Mouse (Mus musculus): ENCODE results near the gene 6330409D20Rik.

Gene 6330409D20Rik

DNA sequence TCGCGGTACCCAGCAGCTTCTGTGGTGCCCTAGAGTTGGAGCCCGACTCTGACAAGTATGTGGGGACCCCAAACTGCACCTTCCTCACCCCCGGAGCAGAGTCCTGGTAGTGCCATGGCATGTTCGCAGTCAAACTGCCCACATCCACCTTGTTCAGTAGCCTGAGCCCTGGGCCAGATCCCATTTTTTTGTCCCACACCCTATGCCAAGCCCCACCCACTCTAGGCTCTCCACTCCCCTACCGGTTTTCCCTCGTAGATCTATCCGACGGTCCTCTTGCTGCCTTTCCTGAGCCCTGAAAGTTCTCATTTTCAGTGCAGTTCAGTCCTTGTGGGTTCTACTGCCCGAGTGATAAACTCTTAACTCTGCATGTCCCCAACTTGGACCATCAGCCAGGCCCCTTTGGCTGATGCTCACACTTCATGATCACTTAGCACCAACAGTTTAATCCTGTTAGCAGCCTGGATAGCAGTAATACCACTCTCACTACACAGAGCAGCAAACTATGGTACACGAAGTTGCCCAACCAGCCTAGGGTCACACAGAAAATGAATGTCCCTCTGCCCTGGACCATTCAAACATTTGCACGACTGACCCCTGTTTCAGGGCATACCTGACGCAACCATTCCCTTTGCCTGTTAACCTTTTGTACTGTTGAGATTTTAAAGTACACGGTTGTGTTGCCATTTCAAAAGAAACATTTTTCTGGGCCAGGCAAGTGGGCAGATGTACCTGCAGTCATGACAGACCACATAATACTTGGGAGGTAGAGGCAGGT is 39.7 kb downstream of the 6330409D20Rik start:
- DNase-seq (ENCODE audit: low read depth, low spot score): no peak

DNA sequence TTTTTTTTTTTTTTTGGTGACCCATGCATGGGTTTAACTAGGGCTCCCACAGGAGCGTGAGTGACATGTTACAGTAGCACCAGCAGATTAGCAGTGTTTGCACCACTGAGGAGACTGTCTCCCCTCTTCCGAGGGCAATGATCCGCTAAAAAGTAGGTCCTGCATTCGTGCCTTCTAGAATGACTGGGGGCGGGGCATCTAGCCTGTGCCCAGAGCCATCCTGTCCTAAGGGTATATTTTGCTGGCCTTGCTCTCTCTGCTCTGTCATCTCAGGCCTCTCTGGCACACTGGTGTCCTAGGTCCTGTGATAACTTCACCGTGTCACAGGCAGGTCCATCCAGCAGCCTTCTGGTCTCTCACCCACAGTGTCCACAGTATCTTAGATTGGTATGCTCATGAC is 41.1 kb downstream of the 6330409D20Rik start:
- DNase-seq (ENCODE audit: low read depth, low spot score): no peak

DNA sequence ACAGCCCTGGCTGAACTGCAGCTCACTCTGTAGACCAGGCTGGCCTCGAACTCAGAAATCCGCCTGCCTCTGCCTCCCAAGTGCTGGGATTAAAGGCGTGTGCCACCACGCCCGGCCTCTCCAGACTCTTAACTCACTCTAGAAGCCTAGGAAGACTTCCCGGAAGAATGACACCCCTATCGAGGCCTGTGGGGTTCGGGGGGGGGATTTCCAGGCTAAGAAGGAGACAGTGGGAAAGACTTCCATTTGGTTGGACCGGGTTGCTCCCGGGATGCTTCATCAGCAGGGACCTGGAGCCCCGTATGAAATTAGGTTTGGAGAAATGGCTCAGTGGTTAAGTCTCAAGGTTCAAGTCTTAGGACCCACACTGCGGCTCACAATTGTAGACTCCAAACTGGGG is 46.1 kb downstream of the 6330409D20Rik start:
- DNase-seq (ENCODE audit: low read depth, low spot score): no peak

DNA sequence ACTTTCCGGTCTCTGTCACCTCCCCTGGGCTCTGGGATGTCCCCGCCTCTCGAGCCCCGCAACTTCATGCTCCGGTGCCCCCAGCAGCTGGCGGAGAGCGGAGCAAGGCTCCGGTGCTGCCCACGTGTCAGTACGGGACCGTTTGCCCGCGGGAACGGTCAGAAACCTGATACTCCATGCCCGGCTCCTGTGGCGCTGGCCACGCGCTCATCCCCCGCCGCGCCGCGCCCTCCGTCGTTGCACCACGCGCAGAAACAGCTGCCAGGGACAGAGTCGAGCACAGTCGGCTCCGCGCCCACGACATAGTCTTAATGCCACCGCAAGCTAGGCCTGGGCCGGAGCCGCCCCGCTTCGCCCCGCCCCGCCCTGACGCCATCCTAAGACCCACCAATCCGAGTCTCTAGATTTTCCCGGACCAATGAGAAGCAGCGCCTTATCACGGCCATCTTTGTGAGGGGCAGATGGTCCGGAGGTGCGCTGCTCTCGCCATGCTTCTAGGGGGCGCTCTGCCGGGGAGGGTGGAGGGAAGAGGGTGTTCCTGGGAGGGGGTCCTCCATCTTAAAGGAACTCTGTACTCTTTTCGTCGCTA is 46.9 kb downstream of the 6330409D20Rik start:
- peak; percentile 98 for DNase-seq (ENCODE audit: low read depth, low spot score)

DNA sequence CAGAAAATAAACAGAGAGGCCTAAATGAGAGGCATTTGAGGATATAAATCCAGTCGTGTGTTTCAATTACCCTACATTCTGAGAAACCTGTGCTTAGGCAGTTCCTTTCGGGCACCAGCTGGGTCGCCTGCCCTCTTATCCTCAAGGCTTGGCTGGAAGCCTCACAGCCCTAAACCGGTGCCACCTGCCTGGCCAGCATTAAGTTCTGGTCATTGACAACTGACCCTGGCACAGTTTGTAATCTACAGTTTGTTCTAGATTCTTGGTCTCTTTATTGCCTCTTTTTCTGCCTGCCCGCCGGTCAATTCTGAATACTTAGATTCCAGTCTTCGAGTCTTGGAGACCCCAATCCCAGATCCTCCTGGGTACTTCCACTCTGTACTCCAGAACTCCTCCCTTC is 47.5 kb downstream of the 6330409D20Rik start:
- no peak for DNase-seq (ENCODE audit: low read depth, low spot score)

DNA sequence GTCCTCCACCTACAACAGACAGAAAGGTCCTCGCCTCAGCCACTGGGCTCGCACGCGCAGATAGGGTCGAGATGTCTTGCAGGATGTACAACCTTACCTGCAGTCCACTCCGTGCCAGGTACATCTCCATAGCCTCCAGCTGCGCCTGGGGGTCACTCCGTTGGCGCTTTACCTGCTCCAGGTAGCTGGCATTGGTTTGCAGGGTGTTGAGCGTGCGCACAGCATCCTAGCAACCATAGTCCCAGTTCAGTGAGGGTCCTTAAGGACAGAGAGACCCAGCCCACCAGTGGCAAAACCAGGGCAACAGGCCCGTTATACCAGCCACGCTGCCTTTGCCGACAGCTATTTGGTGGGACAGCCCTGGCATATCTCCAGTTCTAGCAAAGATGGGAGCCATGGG is 48.3 kb downstream of the 6330409D20Rik start:
- no peak for DNase-seq (ENCODE audit: low read depth, low spot score)

DNA sequence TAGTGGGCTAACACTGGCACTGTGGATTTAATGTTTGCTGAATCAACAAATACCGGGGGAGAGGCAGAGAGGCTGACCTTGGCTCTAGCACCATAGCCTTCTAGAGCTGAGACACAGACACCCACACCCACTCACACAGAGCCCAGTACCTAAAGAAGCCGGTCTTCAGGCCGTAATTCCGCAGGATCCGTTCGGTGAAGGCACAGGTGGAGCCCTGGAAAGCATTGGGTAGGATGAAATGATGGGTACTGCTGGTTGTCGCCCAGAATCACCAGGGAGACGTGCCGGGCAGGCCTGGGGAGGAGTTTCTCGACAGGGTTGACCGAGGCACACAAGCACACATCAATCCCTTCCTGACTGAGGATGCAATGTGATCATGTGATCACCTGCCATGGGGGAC is 49.8 kb downstream of the 6330409D20Rik start:
- no peak for DNase-seq (ENCODE audit: low read depth, low spot score)

DNA sequence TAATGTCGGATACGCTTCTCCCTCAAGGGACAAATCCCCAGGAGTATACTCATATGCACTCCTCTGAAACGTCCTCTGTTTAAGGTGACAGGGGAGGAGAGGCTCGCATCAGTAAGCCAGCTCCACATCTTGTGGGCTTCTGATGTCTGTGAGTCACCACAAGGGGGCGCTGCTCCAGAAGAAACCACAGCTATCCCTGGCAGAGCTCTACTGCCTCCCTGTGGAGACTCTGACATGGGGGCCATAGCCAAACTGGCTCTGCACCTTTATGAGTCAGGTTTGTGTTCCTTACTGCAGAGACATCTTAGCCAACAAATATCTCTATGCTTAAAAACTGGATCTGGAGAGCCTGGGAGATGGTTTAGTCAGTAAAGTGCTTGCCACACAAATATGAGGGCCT is 51.4 kb downstream of the 6330409D20Rik start:
- DNase-seq (ENCODE audit: low read depth, low spot score): peak; percentile 96

DNA sequence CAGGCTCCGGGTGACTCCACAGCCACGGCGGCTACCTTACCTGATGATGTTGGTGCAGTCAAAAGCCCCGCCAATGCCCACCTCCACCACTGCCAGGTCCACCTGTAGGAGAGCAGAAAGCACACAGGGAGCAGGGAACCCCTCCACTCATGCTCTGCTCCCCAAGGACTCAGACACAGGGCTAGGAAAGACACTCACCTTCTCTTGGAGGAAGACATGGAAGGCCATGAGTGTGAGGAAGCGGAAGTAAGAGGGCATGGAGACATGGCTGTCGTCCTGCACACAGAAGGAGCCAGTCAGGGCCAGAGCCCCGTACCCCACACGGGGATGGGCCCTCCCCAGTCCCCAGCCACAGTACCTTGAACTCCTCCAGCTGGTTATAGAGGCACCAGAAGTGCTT is 53.3 kb downstream of the 6330409D20Rik start:
- DNase-seq (ENCODE audit: low read depth, low spot score): no peak

DNA sequence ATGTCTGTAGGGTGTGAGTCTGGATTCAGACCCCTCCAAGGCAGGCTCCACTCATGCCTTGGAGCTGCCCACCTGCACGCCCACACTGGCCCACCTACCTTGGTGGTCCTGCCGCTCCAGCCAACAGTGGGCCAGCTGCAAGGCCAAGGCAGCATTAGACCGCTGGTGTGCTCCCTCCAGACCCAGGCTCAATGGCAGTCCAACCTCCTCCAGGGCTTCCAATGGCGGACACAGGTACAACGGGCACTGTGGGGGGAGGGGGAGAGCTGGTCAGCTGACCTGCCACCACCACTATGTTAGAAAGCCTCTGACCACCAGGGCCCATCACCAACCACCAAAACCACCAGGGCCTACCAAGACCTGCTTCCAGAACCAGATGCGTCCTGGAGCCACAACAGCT is 54.2 kb downstream of the 6330409D20Rik start:
- no peak for DNase-seq (ENCODE audit: low read depth, low spot score)

DNA sequence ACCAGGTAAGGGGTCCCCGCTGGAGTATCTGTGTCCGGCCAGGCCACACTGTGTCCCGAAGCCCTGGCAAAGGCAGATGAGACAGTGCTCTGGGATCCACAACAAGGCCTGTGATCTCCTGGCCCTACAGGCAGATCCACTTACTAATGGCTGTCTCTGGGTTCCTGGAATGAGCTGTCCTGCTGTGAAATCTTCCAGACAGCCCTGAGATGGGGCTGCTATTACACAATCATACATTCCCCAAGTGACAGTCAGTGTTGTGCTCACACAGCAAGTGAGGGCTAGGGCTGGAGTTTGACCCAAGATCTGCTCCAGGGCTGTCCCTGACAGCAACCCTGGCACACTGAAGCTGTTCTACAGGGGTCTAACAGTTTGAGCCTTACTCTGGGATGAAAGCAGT is 55.0 kb downstream of the 6330409D20Rik start:
- no peak for DNase-seq (ENCODE audit: low read depth, low spot score)

DNA sequence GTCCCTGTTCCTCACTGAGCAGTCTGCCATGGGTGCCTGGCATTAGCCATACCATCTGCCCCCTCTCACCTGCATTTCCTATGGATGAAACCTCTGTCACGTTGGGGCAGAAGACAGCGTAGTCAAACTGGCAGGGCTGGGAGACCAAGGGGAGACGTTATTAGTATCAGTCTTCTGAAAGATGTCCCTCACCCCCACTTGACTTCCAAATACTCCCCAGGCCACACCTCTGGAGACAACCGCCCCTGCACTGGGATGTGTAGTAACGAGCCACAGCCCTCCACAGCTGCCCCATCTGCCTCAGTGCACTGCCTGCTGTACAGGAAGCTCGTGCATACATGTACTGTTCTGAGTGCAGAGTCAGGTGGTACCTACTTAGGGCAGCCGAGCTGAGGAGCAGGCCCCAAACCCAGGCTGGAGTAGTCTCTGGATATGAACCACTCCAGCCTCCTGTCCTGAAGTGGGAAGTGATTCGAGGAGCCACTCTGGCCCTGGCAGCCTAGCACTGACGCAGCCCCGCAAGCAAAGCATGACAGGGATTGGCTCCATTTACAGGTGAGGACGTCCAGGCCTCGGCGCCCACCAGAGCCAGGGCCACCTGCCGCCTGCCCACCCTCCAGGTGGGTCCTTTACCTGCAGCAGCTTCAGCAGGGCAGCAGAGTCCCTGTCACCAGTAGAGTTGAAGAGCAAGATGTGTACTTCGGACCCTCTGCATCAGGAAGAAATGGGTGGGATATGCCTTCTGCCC is 56.0 kb downstream of the 6330409D20Rik start:
- no peak for DNase-seq (ENCODE audit: low read depth, low spot score)

DNA sequence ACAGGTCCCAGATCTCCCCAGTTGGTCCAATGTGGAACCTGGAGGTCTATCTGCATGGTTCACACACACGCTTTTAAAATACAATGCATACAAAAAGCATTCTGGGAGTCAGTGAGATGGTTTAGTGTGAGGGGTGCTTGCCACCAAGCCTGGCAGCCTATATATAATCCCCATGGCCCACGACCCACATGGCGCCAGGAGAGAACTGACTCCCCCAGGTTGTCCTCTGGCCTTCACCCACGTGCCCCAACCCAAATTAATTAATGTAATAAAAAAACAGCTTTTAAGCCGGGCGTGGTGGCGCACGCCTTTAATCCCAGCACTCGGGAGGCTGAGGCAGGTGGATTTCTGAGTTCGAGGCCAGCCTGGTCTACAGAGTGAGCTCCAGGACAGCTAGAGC is 57.1 kb downstream of the 6330409D20Rik start:
- no peak for DNase-seq (ENCODE audit: low read depth, low spot score)

DNA sequence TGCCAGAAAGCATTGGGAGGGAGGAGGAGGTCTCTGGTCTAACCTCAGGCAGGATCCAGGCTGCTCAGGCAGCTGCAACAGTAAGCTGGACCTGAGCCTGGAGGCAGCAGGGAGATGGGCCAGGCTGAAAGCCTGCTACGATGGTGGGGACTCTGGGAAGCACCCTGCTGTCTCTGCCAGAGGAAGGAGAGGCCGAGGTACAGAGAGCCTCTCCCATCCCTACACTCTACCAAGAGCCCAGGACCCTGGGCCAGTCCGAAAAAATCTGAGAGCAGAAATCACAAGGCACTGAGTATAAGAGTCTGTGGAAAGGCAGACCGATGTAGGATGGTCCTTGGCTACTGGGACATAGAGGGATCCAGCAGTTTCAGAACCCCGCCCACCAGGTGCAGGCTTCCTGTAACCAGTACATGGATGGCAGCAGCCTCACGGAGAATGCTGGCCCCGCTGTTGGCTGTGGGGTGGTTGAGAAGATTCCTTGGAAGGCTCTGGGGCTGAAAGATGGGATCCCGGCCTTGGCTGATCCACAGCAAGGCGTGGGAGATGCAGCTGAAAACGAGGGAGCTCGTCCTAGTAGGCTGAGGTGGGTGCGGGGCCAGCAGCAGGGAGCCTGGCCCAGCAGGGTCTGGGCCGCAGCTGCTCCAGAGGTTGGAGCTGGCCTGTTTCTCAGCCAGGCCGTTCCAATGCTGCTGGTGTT is 57.9 kb downstream of the 6330409D20Rik start:
- no peak for DNase-seq (ENCODE audit: low read depth, low spot score)

Data from CD4-positive, CD25-positive, alpha-beta regulatory T cell, adult 2 months (primary cell).